Mouse (Mus musculus) thymus, postnatal 25 days (tissue): Measurements from ENCODE around the gene Slit2.

ENCODE experiments used
- DNase-seq: peaks from one replicate; pipeline ENCODE4 v3.0.0; 2022

The Slit2 gene

DNA sequence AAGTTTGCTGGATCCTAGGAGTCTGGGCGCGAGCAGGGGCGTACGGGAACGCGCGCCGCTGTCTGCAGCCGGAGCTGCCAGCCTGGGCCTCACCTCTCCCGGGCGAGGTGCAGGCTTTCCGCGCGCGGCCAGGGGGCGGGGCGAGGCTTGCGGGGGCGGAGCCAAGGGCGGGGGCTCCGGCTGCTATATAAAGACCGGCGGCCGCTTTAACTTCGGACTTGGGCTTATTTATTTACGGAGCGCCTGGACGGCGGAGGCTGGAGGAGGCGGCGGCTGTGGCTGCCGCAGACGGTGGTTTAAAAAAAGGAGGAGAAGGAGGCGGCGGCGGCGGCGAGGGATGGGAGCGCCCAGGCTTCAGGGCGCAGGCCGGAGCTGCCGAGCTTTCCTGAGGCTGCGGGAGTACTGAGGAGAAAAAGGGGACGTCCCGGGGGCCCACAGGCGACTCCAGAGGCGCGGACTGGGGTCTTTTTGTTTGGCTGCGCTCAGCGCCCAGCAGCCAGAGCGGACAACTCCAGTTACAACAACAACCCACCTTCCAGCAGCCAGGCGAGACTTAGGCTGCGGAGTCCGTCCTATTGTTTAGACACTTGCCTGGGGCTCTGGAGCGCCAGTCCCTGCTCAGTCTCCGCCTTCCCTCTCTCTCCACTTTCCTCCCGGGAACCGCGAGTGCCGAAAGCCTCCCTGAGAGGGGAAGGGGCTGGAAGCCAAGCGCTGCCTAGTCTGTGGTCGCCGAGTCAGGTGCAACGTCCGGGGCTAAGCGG lies at the start of gene Slit2:
Gene Slit2 (plus strand): TSS at position 198 of the 761 bp plus-strand sequence.
- peak; percentile 69 for DNase-seq

DNA sequence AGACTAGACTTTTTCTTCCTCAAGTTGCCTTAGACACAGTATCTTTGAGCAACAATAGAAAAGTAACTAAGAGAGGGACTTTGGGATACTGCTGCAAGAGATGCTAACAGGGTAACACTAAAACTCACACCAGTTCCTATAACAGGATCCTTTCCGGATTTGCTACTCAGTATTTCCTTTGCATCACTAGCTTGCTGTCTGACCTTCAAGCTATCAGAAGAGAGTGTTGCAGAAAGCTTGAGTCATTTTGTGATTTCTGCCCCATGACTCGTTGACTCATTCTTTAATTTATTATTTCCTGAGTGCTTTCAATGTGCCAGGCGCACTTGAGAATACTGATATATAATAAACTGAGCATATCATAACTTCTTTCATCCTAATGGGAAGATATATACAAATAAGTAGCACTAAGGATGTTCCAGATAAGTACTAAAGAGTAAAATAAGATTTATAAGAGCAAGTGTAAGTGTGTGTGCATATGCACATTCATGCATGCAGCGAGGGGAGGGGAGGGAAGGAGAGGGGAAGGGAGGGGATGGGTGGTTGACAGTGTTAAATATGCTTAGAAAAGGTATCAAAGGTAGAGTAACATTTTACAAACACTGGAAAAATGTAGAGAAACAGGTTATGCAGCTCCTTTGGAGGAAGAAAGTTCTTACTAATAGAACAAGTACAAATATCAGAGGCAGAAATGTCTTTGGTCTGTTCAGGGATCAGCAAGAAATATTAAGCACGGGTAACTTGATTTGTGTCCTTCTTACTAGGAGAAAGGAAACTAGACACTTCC lies 44.2 kb upstream of the Slit2 start:
- no peak for DNase-seq

DNA sequence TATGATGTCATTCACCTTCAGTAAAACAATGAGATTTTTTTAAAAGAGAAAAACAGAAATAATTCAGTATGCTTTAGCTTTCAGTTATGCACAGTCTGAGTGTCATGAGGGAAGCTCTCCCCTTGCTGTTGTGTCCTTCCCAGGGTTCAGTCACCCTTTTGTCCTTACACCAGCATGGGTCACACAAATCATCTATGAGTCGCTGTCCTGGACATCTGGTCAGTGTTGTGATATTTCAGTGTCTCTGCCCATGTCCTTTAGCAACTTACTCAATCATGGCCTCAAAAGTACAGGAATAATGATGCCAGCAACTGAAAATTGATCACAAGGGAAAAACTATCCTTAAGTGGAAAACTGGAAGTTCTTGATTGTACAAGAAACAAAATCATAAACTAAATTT lies 26.5 kb upstream of the Slit2 start:
- DNase-seq, result no peak

DNA sequence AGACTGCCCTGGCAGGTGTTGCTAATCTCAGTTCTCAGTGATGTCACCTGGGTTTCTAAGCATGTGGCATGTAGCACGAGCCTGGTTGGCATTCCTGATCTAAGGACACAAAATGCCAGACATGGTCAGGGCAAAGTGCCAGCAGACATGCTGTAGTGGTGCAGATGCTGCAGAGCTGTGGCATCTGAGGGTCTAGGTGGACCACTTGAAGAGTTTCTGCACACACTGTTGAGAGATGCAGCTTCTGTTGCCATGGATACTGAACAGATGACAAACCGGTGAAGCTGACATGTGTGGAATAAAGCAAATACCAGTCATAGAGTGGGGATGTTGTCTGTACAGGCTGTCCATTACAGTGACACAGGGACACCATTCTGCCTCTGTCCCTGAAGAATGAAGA lies 7.1 kb upstream of the Slit2 start:
- DNase-seq, result no peak

DNA sequence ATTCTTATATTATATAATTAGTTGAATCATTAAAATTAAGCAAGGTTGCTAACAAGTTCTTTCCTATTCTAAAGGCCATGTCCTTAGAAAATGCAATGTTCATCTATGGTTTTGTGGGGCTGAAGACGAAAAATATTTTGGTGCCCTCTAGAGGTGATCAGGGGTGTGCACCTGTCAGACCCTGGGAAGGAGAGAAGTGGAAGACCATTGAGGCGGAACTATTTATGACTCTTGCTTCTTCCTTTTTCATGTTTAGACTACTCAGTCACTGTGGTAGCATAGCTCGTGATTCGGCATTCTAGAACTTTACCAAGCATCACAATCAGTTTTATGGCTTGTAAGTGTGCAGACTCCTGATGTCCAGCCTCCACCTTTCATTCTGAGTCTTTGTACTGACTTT lies 3.6 kb upstream of the Slit2 start:
- DNase-seq, result no peak

DNA sequence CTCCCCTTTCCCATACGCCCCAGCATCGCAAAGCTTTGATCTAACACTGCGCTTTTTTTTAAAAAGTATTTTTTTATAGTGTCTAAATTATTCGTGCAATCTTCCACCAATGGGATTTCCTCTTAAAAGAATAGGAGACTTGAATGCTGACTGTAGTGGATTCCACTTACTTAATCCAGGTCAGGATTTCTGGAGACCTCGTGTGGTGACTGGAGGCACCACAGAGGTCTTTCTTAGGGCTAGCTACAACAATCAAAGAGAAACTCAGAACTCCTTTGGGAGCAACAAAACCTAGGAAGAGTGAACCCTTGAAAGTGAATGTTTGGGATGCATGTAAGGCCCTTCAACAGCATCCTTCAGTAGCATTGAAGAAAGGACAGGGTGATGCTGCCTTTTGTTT lies 2.5 kb upstream of the Slit2 start:
- DNase-seq, result no peak

DNA sequence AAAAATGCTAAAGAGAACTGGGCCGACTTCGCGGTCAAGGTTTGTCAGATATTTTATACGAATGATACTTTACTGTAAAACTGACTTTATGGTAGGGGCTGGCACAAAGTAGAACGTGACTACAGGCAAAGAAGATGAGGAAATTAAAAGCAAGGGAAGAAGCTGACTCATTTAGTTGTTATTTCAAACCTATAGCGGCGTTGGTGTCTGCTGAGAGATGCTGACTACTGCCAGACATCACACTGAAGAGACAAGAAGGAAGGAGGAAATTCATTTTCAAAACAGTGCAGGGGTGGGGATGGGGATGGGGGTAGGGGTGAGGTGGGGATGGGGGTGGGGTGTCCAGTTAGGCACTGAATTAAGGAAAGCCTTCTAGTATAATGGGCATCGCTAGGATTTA lies 987 bp upstream of the Slit2 start:
- DNase-seq, result no peak

DNA sequence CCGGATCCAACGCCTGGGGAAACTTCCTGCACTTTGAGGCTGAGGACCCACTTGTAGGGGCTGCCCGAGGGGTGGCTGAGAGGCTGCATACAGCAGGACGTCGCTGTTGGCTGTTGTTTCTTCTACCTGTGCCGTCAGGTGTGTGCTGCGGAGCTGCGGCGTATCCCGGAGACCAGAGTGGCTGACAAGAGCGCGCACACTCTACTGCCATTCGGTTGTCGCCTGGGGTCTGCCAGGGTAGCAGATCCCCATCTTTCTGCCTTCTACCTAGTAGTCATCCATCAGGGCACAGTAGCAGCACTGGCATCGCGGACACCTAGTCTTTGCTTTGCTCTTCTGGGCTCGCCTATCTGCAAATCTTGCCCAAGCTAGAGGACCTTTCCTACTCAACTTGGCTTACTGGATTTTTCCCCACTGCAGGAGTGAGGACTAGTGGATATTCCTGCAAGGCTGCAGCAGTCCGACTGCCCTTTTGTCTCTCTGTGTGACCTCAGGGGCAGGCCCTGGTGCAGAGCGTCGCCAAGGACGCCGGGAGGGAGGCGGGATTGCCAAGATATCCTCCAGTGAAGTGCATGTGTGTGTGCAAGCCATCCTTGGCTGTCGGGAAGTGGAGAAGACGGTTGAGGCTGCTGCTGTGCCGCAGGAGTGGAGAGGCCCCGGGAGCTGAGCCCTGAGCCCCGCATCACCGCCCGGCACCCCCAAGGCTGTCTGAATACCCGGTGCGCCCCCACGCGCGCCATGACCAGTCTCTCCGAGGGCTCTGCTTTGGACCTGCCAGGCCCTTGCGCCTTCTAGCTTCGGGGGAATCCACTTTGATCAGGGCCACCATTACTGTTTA lies 1.0 kb downstream of the Slit2 start:
- DNase-seq, result no peak

DNA sequence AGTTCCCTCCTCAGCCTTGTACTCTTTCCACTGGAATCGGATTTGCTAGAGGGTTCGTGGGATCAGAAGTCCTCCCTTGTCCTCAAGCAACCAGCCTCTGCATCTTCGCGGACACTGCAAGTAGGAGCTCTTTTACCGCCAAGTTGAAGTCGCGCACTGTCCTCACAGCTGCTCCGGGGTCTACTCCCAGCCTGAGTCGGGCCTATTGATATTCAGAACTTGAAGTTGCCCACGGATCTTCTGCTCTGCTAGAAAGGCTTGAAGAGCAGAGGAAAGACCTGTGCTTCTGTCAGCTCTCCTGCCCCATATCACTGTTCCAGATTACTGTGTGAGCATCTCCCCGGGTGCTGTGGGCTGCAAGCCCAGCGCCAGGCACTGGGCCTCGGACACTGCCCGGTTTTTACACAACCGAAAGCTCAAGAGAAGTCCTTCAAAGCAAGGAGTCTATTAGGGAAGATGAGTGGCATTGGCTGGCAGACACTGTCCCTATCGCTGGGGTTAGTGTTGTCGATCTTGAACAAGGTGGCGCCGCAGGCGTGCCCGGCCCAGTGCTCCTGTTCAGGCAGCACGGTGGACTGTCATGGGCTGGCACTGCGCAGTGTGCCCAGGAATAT lies 1.8 kb downstream of the Slit2 start:
- DNase-seq, result no peak

DNA sequence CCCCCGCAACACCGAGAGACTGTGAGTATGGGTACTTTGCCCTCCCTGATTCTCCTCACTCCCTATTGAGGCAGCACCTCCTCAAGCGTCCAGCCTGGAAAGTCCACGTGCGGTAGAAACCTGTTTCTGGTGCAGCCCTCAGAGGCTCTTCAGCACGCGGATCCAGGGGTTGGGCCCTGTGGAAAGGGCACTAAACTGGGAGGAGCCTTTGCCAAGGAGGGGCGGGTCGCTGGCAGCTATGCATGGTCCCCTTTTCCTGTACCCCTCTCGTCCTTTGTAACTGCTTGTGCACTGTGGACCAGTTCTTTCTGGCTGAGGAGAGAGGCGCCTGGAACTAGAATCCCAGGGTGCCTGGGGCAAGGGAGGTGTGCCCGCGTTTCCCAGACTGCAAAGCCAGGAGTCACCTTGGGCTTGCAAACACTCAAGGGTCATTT lies 2.3 kb downstream of the Slit2 start:
- DNase-seq, result no peak

DNA sequence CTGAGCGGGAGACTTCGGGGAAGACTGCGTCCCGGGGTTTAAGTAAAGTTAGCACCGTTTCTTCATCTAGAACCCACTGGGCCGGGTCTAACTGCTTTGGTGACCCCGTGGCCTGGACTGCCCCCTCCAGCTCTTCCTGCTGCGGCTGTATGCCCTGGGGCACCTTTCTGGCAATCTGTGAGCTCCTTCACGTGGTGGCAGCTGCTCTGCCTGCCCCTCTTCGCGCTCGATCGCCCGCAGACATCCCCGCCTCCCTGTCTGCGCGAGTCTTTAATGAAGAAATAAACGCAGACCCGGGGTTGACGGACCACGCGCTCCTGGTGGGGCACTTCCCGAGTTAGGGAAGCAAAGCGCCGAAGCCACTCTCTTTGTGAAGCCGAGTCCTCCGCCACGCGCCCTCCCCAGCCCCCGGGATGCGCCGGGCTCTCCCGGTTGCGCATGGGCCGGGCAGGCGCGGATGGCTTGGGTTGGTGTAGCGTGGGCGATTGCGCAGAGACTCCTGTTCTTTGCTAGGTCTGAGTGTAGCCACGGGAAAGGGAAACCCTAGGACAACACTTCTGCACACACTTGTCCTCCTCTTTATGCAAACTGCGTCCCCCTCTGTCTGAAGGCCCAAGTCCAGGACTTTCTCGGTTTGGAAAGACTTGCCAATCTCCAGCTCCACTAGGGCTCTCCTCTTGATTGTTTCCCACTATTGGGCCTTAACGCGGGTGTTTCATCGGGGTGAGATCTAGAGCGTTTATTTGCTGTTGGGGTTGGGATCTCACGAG lies 3.1 kb downstream of the Slit2 start:
- no peak for DNase-seq

DNA sequence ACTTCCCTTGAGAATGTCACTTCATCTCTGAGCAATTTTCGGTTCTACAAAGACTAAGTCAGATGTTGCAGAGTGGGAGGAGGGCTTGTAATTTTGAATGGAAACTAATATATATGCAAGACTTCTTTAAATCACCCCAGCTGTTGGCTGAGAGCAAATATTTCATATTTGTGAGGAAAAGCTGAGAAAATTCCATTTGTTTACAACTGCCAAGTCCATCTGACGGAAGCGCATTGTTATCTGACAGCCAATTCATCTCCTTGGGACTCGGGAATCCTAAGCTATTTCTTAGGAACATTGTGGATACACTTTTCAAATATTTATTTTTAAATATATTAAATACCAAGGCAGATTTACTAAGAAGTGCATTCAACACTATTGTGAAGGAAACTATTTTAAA lies 8.0 kb downstream of the Slit2 start:
- DNase-seq, result no peak

DNA sequence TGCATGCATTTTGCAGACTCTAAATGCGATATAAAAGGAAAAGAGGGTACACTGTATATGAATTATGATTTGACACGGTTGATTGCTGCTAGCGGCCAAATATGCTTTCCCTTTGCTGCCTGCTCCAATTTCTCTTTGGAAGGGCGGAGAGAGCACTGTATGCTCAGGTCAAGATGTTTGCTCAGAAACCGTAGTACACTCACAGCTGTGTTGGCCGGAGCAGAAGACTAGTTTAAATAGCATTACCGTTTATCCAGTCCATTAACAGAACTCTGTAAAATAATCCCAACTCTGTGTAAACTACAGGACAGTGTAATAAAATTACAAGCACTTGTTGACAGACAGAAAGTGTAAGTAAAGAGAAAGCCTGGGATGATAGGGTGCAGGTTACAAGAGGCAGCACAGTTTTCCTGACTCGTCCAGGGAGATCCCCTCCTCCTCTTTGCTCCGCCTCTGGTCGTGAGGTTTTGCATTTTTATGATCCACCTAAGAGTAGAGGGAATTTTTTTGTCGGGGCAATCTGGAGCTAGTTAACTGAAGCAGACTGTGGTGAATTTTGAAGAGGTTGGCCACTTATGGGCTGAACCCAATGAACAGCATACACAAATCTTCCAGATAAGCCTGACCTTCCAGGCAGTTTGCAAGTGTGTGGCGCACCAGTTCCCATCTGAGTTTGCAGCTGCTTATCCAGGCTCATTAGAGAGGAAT lies 20.9 kb downstream of the Slit2 start:
- no peak for DNase-seq

DNA sequence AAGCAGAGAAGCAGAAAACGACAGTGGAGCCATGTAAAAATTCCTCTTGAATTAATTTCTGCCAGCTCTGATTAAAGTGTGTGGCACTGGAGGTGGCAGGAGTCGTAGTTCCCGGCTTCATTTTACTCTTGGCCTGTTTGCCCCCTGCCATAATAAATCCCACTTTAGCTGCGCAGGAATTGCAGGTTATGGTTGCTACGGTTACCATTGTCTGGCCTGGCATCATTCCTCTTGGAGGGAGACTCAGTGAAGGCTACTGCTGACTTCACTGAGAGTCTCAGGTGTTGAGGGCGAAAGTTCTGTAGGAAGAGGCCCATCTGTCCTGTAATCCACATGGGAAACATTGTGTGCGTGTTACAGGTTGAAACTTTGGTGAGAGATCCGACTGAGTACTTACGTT lies 22.6 kb downstream of the Slit2 start:
- no peak for DNase-seq

DNA sequence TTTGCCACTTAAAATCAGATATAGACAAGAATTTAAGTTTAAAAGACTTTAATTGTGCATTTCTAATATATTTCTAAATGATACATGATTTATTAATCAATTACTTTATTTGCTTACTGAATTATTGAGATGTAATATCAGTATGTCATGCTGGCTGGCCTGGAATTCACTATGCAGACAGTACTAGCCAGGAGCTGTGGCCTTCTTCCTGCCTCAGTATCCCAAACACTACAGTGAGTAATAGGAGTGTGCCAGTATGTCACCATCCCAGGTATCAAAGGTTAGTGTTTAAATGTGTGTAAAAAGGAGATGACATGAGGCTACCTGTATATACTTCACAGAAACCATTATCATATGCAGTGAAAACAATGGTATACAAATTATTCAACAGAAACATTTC lies 23.1 kb downstream of the Slit2 start:
- DNase-seq, result no peak

DNA sequence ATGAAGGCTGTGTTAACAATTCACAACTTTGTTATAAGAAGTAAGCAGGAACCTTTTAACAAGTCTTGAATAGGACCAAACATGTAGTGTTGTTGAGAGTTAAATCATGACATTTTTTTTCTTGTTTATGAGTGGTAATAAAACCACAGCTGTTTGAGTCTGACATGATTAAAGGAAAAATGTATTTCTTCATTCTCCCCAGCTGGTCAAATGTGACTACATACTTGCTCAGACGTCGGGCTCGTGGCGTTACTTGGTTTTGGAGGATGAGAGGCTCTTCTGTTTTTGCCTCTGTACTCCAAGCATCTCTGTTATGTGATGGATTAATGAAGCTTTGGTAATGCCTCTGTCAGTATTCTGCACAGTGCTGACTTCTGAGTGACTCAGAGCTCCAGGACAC lies 40.5 kb downstream of the Slit2 start:
- no peak for DNase-seq

DNA sequence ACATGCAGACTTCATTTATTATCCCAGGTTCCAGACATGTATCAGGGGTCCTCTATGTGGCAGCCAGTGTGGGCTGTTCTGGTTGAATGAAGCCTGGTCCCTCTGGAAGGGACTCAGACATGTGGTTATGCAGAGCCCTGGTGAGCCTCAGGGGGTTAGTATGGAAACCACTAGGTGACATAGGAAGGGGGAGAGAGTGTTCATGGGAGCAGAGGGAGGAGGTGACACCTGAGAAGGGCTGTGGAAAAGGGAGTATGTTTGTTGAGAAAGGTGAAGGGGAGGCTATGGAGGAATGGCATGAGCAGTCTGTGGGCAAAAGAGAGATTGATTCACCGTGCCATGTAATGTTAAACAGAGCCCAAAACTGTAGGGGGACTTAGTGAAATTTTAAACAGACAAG lies 51.9 kb downstream of the Slit2 start:
- no peak for DNase-seq

DNA sequence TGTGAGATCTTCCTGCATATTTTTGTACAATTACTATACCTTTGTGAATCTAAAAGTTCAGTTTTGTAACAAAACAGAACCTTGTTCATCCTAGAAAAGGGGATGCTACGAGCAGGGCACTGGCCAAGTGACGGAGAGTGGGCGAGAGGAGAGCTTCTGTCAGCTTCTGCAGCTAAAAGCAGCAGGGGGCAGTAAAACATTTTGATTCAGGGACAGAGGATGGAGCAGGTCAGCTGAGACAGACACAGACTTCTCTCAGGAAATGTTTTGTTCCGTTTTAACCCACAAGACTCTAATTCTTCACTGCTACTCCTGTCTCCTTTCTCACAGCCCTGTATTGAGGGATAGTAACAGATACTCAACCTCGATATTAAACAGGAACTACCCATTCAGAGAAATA lies 55.1 kb downstream of the Slit2 start:
- no peak for DNase-seq

DNA sequence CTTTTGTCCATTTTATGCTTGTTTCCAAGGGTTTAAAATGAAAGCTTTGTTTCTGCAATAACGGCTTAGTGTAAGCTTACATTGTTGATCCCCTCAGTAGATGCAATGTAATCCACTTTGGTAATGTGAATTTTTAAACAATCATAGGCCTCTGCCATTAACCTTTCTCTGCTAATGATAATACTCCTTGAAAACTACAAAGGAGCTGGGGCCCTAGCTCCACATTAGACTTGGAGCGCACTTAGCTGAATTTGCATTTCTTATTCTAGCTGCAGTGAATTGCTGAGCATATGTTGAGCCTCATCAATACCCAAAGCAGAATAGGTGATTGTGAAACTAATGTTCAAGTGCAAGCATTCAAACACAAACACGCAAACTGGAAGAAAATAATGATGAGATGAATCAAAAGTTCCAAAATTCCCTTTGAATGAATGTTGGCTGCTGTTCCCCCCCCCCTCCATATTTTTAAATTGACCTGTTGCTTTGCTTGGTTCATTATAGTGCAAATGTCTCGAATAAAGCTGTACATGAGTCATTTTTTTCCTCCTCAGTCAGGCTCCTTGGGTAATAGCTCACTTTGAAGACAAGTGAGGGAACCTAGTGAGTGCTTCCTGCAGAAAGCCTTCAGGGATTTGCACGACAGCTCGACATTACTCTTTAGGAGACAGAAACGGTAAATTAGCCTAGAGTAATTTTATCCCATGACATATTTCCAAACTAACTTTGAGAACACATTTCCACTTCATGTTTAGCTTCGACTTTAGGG lies 66.2 kb downstream of the Slit2 start:
- no peak for DNase-seq

DNA sequence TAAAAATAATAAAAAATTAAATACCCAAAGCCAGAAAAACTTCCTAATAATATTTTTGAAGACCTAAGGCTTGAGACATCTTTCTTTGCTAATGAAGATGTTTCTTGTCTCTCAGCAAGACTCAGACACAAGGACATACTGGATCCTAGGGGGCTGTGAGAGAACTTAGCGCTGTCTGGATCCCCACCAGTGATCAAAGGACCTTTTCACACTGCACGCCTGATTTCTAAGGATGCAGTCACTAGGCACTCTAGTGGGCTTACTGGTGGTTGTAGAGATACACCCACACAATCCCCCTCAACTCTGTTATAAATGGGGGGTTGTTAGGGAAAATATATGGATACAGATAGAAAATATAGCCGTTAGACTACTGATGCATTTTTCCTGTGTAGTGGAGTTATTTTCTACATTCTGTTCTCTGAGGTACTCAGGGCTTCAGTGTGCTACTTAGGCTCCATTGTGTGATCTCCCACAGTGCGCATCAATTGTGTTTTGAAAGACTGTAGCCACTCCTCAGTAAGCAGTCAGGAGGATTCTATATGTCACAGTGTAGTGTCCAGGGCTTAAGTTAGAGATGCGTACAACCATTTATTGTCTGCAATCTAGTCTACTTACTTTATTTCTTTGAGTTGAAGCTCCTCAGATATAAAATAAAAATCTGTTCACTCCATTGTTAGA lies 67.8 kb downstream of the Slit2 start:
- DNase-seq, result no peak
